21 mouse cellular contexts compared by ENCODE assay signal in the genomic region with DNA sequence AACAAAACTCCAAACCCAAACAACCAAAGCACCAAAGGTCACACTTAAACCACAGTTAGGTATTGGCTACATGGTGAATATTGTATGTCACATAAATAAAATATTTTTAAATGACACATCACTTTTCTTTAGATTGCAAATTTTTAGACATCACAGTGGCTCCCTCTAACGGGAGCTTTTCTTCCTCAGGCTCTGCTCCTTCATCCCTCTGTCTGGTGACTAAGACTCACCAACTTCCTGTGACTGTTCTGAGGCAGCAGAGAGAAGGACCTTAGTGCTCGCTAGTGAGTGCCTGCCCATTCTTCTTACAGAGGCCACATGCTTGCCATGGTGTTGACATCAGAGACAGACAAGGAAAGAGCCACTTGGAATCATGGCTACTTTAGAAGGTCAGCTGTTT. TPM values are rescaled to one million over a fixed set of nuclear protein-coding genes. Genes with fewer than 3 reads are reported as not detected.
DNase-seq lines count a peak whose midpoint lies in the region; ATAC-seq and TF ChIP-seq lines count a peak whose summit lies in the region.
"Had no signal": no experiment of that assay in that cellular context is flagged by ENCODE, and none has a peak within 500 bp of the region (broad histone marks: within the 10 kb centered on the region; RNA-seq: fewer than 3 reads in every experiment).

No protein-coding gene starts in this region.

- peak; percentile 24 to 60 for DNase-seq in left cerebral cortex, postnatal 14 days (ENCODE audit: low spot score in 2 of 2)
- DNase-seq in left cerebral cortex, postnatal 36 days (ENCODE audit: low spot score in 2 of 2) = no peak
- DNase-seq in 416B (ENCODE audit: low read depth) = peak; percentile 85
- no peak for DNase-seq in Patski (ENCODE audit: low read depth, low spot score)
- DNase-seq in adrenal gland, adult 2 months = no peak
- DNase-seq in adrenal gland, postnatal 10 days = no peak
- DNase-seq: adrenal gland, adult 8-10 months; cerebellum, adult 2 months; gastrocnemius, postnatal 25 days; lung, postnatal 10 days; retina, postnatal 1 day; thymus, adult 2 months had no signal

- peaks cover 16% of the 10 kb centered on the region; the same call in 1 of the 2 replicates for H3K36me3 ChIP-seq in macrophage (ENCODE audit: inconsistent target)

- CTCF ChIA-PET in Patski (lab: Charles Lee) = interaction anchor here (1.3 kb wide), 1 partner anchor 11 kb away, joined by 3 read pairs; no protein-coding TSS in a partner anchor

- POLR2A ChIA-PET in Patski (lab: Charles Lee) = no interaction called here

- no peaks in the 10 kb centered on the region for H3K27me3 ChIP-seq in Patski
- H3K27me3 ChIP-seq: embryonic facial prominence, embryonic 12.5 days; hindbrain, embryonic 12.5 days; limb, embryonic 12.5 days; liver, embryonic 15.5 days had no signal

- peak; percentile 40 for TF ChIP-seq CTCF in Patski (IDR thresholded peaks at IDR 0.05)

- peak overlapping the region; percentile 98 for H3K27ac ChIP-seq in macrophage
- H3K27ac ChIP-seq: embryonic facial prominence, embryonic 12.5 days; forebrain, embryonic 10.5 days; hindbrain, embryonic 12.5 days; kidney, postnatal 0 days; limb, embryonic 12.5 days; liver, embryonic 15.5 days had no signal

- 0% methylated on average over 2 of the region's 2 CpGs for WGBS in macrophage (ENCODE audit: missing documents)

- H3K4me3 ChIP-seq in macrophage (ENCODE audit: inconsistent target) = no peak overlapping the region
- H3K4me3 ChIP-seq: embryonic facial prominence, embryonic 12.5 days; forebrain, embryonic 10.5 days; hindbrain, embryonic 12.5 days; limb, embryonic 12.5 days; liver, embryonic 15.5 days; myocyte had no signal

- intact Hi-C loops in left cerebral cortex, postnatal 14 days (cut with DNase I) = no loop called here
- intact Hi-C loops in left cerebral cortex, postnatal 36 days (cut with DNase I) = loop anchor here (5.0 kb wide), 1 partner anchor 210 kb away; the partner anchor contains the start of genes Mpv17l and Pdxdc1

- H3K79me2 ChIP-seq in macrophage (ENCODE audit: inconsistent target) = no peaks in the 10 kb centered on the region

- in situ Hi-C loops in Patski (cut with MboI; ENCODE audit: low pct_unique_long_range_greater_than_20kb) = no loop called here

- ATAC-seq in Patski = no peak
- ATAC-seq: CD4-positive, CD25-positive, alpha-beta regulatory T cell, adult 4 months had no signal

RNA-seq across cellular contexts. Expression of gene Nde1, which starts 50.9 kb away (rescaled TPM):
- 10 to 100 TPM; 16.8 to 17.7 TPM for total RNA-seq in left cerebral cortex, postnatal 14 days (2021)
- total RNA-seq in left cerebral cortex, postnatal 36 days (2021) = 10 to 100 TPM; 18.8 to 20.9 TPM
- polyA plus RNA-seq in Patski (2021) (81.0 TPM), macrophage (2018) (29.3 to 47.9 TPM (median 40.1 TPM) in 3 replicates)
- total RNA-seq in macrophage (2018; cell fraction: chromatin; rRNA removed) = 100 to 1,000 TPM in 7 of 26 experiments, 10 to 100 TPM in 19; 34.3 to 192 (median 72.7) TPM
- total RNA-seq in macrophage (2018; cell fraction: cytosol; rRNA removed) = 10 to 100 TPM; 19.3 to 33.4 (median 26.2) TPM
- total RNA-seq in macrophage (2018; cell fraction: nucleus; rRNA removed) = 100 to 1,000 TPM in 1 of 26 experiments, 10 to 100 TPM in 25; 17.0 to 132 (median 39.4) TPM
- total RNA-seq in adrenal gland, adult 2 months (2021) = 10 to 100 TPM; 35.8 to 45.5 TPM
- 36.3 and 39.3 TPM in 2 replicates for polyA plus RNA-seq in adrenal gland, adult 2 months (2012; rRNA removed)
- total RNA-seq in adrenal gland, postnatal 10 days (2021) = 10 to 100 TPM; 35.9 to 39.0 TPM

RNA-seq across cellular contexts. Expression of gene Marf1, which starts 51.0 kb away (rescaled TPM):
- total RNA-seq in left cerebral cortex, postnatal 14 days (2021) = 10 to 100 TPM; 59.3 to 64.8 TPM
- total RNA-seq in left cerebral cortex, postnatal 36 days (2021) = 100 to 1,000 TPM; 139 to 148 TPM
- polyA plus RNA-seq in Patski (2021) = 23.4 TPM
- total RNA-seq in macrophage (2018; cell fraction: chromatin; rRNA removed) = 100 to 1,000 TPM; 111 to 697 (median 227) TPM
- 10 to 100 TPM; 18.9 to 44.0 (median 32.8) TPM for total RNA-seq in macrophage (2018; cell fraction: cytosol; rRNA removed)
- total RNA-seq in macrophage (2018; cell fraction: nucleus; rRNA removed) = 100 to 1,000 TPM in 23 of 26 experiments, 10 to 100 TPM in 3; 82.4 to 426 (median 148) TPM
- polyA plus RNA-seq in macrophage (2018) = 17.0 to 25.5 TPM (median 17.4 TPM) in 3 replicates
- total RNA-seq in adrenal gland, adult 2 months (2021) = 100 to 1,000 TPM in 1 of 2 experiments, 10 to 100 TPM in 1; 84.4 to 127 TPM
- polyA plus RNA-seq in adrenal gland, adult 2 months (2012; rRNA removed) = 13.2 and 17.0 TPM in 2 replicates
- total RNA-seq in adrenal gland, postnatal 10 days (2021) = 10 to 100 TPM; 64.9 to 66.4 TPM

Comparison
In these comparisons a context has a peak if more than half of its experiments do, and no peak if none do; other contexts are left out.
1. DNase-seq: peak in left cerebral cortex, postnatal 14 days (2 of 2) and 416B (single experiment); none in left cerebral cortex, postnatal 36 days (0 of 2), Patski (single experiment), adrenal gland, adult 2 months (single experiment) and adrenal gland, postnatal 10 days (single experiment).